Mouse (Mus musculus) ES-Bruce4 (cell line): ENCODE measurements at regions not wholly inside any gene's neighbourhood (a gene's known extent, or its start where the extent isn't known, plus 50 kb on each side); places are given as distances from the start of the nearest gene placed in this dataset.

Experiments used
- CTCF ChIP-seq: IDR thresholded peaks from one replicate; pipeline ENCODE4 v1.8.1; 2011; ENCODE audit warnings: low read depth, low read length
- POLR2A ChIP-seq: IDR thresholded peaks from one replicate; pipeline ENCODE4 v1.8.1; 2011; ENCODE audit warnings: low read length; ENCODE audit not compliant: insufficient read depth

- TF ChIP-seq CTCF (no peak), POLR2A (no peak)
These were observed 76.0 kb upstream of the Tlk1 start for GRCm38 (mm10) chr2:70901479-70901878.
